Mouse (Mus musculus) adrenal gland, postnatal 36 days (tissue): ENCODE data around the gene Cd300a. TPM values are rescaled to one million over a fixed set of nuclear protein-coding genes. Genes with fewer than 3 reads are reported as not detected.

Experiments
- DNase-seq, 2 experiments: peaks; one replicate each; pipeline ENCODE4 v3.0.0; 2021; ENCODE audit warnings: mixed read lengths in 1 of 2
- total RNA-seq, 2 experiments: library from RNA; stranded (reverse); gene quantifications; 2 replicates each; pipeline ENCODE4 v1.2.3; 2021

Gene Cd300a
- total RNA-seq, 2 experiments from 2014 or later: 1.4 to 2.4 TPM

GRCm38 (mm10) chr11:114866486-114867360, 23.1 kb upstream of the Cd300a start:
- DNase-seq: peak; percentile 39 to 62

DNA sequence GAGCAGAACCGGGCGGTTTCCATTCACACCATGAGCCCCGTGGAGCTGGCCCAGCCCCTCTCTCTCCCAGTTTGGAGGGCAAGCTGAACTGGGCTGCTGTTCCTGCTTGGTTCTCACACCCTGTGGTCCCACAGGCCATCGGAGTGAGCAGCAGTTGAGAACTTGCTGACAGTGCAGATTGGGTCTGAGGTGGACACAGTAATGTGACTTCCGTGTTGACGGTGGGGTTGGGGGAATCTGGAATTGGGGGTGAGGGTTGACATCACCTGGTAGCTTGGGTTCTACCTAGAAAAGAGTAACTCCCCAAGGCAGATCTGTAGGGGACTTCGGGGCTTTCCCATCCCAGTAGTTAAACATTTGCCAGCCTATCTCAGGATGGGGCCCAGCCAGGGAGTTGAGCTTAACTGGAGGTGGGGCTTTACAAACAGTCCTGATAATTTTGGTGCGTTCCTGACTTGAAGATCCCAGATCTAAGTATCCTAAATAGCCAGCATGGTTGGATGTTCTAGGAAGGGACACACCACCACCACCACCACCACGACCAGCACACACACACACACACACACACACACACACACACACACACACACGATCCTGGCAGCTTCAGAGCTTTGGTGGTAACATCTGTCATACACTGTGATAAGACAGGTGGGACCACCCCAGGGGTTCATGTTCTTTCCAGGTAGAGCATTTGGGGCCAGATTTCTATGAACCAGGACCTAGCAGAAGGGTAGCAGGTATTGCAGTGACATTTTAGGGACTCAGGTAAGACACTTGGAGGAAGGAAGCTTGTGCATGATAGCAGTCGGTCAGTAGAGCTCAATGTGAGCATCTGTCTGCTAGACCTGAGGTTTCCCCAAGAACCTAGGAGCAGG, 22.2 kb upstream of the Cd300a start:
- DNase-seq: no peak

- no peak for DNase-seq
Measured at GRCm38 (mm10) chr11:114868280-114868679, 21.6 kb upstream of the Cd300a start.

GRCm38 (mm10) chr11:114869787-114870186, 20.1 kb upstream of the Cd300a start:
- no peak for DNase-seq

GRCm38 (mm10) chr11:114871540-114871939, 18.3 kb upstream of the Cd300a start:
- DNase-seq: no peak

GRCm38 (mm10) chr11:114873022-114873817, 16.6 kb upstream of the Cd300a start:
- no peak for DNase-seq

GRCm38 (mm10) chr11:114874226-114875145, 15.4 kb upstream of the Cd300a start:
- DNase-seq: no peak

DNA sequence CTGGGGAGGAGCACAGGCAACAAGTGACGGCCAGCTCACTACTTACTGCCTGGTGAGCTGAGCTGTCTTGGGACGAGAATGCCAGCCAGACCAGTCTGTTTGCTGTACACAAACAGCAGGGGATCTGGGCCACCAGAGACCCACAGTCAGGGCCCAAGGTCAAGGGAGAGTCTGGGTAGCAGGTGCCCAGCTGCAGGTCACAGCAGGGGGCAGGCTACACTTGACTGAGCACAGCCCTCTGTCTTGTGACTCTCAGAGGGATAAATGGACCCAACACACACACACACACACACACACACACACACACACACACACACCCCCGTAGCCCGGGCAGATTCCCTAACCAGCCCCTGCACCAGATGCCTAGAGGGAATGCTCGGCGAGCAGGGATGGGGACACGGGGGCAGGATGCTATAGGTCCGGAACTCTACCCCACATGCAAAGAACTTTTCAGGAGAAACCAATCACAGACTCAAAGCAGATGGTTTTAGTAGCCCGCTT, 14.5 kb upstream of the Cd300a start:
- DNase-seq: no peak

GRCm38 (mm10) chr11:114876176-114876575, 13.7 kb upstream of the Cd300a start:
- no peak for DNase-seq

- DNase-seq: no peak
Measured at GRCm38 (mm10) chr11:114876621-114877020, 13.2 kb upstream of the Cd300a start.

DNA sequence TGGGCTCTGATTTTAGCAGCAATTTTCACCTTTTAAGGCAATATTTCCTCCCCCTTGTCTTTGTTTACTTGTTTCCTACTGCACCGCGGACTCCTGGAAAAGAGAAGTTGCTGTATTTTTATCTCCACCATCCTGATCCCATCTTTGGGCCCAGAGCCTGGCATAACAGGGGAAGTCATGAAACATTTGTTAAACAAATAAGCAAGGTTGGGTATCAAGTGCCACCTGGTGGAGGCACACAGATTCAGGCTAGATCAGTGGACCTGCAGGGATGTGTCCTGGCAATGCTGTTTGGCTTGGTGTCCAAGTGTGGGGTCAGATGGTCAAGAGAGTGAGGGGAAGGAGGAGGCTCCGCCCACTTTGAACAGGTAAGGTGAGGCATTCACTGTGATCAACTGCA, 12.7 kb upstream of the Cd300a start:
- DNase-seq: peak; percentile 50 to 63

- DNase-seq: peak in 1 of 2 experiments; percentile 23
Measured at GRCm38 (mm10) chr11:114879666-114880065, 10.2 kb upstream of the Cd300a start.

- DNase-seq: no peak
Measured at GRCm38 (mm10) chr11:114880185-114880584, 9.7 kb upstream of the Cd300a start.

GRCm38 (mm10) chr11:114880589-114880988, 9.3 kb upstream of the Cd300a start:
- peak in 1 of 2 experiments; percentile 41 for DNase-seq

- DNase-seq: peak in 1 of 2 experiments; percentile 18
Measured at GRCm38 (mm10) chr11:114883251-114883789, 6.5 kb upstream of the Cd300a start.

- no peak for DNase-seq
Measured at GRCm38 (mm10) chr11:114884380-114885100, 5.3 kb upstream of the Cd300a start.

GRCm38 (mm10) chr11:114890542-114890941, 701 bp downstream of the Cd300a start:
- DNase-seq: no peak

DNA sequence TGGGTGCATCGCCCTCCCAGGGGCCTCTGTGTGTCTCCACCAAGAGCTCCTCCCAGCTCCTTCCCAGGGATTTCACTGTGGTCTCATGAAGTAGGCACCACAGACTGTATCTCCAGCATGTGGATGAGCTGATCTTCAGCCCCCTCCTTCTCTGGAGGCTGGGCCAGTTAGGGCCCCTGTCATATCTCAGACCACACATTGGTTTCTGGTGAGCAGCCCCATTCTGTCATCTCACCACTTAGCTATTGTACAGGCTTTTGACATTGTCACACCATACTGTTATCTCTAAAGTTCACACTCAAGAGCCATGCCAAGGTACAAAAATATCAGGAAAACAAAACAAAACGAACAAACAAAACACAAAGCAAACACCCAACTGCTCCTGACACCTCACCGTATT, 6.2 kb downstream of the Cd300a start:
- DNase-seq: no peak

DNA sequence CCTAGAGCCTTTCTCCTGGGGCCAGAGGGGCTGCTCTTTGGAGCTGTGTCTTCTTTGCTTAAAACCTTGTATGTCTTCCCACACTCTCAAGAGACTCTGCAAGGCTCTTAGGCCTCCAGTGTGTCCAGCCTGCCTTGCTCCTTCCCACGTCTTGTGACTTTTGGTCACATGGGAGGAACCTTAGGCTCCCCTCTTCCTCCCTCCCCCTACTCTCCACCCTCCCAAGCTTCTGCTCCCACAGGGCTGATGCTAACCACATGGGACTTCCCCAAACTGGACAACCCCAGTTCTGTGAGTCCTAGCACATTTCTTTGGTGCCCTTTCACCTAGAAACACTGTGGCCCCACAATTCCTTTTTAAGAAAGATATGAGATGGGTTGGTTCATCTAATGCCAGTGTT, 8.2 kb downstream of the Cd300a start:
- DNase-seq: no peak

DNA sequence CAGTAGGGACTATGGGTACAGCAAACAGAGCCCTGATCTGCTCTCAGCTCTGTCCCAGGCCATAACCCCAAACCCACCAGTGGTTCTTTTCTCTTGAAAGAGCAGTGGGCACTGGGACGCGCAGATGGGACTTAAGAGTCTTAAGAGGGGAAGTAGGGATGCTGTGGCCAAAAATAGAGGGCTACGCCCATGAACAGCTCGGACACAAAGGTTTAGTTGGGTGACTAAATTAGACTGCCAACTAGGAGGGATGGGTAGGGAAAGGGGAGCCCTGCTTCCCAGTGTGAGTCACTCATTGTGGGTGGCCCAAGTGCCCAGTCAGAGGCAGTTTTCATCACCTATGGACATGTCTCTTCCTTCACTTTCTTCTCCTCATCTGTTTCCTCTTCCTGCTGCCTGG, 13.4 kb downstream of the Cd300a start:
- DNase-seq: no peak
